Mouse (Mus musculus): Measurements from ENCODE around the gene D7Ertd443e.

Gene D7Ertd443e

GRCm38 (mm10) chr7:134287570-134288222 is 97.8 kb downstream of the D7Ertd443e start:
- DNase-seq, result no peak

GRCm38 (mm10) chr7:134272956-134273355 is 112.5 kb downstream of the D7Ertd443e start:
- no peak for DNase-seq

DNA sequence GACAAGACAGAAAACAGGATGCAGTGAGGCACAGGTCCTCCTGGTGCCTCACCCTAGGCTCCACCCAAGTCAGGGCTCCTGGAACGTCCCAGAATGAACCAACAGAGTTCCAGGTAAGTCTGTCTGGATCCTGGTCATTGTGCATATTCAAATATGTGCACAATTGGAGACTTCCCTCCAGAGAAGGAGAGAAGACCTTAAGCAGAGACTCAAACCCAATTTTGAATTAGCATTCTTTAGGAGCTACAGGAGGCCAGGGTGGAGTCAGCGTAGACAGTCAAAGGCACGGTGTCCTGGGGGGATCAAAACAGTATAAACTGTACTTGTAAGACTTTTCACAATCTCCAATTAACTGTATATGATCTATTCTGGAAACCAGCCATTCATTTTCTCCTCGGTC is 113.0 kb downstream of the D7Ertd443e start:
- no peak for DNase-seq

GRCm38 (mm10) chr7:134265783-134266182 is 119.7 kb downstream of the D7Ertd443e start:
- no peak for DNase-seq

DNA sequence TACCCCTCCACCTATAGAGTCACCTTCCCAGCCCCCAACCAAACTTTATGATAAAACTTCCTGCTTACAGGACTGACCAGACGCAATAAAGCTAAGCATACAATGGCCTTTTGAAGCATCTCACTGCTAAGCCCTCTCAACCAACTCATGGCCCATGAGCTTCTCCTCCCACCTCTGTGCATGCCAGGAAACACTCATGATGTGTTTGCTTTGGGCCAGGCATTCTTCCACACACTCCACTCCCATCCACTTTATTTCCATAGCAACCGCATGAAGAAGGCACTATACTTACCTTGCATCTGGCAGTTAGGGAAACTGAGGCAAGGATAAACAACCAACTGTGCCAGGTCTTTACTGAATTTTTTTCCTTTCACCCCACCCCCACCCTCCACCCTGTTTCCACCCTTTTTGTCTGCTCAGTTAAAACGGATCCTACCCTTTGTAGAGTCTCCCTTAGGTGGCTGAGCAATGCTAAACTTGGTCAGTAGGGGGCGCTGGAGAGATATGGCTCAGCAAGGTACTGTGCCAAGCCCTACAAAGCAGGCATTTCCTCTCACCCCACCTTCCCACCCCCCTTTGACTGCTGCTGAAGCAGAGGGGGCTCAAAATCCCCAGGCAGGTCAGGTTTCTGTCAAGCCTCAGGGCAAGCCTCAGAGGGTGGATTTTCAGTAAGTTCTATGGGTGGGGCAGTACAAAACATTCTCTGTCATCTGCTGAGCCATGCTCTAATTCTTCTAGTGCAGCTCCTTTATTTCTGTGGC is 122.1 kb downstream of the D7Ertd443e start:
- peak; percentile 55 for DNase-seq

DNA sequence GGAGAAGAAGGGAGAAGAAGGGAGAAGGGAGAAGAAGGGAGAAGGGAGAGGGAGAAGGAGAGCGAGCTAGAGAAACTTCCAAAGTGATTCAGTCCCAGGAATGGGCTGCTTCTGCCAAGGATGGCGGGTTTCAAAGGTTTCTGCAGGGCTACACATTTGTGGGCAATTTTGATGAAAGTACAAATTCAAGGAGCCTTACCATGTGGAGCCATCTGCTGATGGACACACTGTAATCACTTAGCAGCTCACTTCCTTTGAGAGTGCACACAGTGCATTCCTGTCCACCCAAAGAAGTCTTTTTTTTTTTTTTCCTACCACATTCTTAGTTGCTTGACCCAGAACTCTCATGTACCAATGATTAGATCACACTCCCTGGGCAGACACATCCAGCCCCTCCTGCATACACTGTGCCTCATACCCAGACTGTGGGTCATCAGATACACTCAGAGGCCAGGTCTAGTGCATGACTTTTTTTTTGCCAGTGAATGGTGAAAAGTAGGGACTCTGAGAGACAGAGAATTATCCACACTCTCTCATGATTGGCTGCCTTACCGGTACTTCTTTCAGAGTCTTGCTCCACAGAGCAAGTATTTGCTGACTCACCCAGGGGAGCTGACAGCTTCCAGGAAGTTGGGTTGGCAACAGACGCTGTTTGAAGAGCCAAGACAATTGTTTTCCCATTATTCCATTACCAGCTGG is 124.3 kb downstream of the D7Ertd443e start:
- DNase-seq, result peak; percentile 11

- no peak for DNase-seq
Observed at GRCm38 (mm10) chr7:134250273-134250870, 135.1 kb downstream of the D7Ertd443e start.

DNA sequence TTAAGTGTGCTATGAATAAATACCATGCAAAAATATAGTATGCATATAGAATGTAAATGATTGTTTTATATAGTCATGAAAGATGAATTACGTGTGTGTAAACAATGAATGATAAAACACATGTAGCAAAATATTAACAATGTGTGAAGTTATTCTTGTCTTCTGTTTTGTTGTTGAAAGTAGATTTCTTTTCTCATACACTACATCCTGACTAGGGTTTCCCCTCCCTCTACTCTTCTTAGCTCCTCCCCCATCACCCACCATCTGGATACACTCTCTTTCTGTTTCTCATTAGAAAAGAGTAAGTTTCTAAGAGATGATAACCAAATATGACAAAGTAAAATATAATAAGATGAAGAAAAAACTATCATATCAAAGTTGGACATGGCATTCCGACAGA is 137.4 kb downstream of the D7Ertd443e start:
- DNase-seq, result no peak

DNA sequence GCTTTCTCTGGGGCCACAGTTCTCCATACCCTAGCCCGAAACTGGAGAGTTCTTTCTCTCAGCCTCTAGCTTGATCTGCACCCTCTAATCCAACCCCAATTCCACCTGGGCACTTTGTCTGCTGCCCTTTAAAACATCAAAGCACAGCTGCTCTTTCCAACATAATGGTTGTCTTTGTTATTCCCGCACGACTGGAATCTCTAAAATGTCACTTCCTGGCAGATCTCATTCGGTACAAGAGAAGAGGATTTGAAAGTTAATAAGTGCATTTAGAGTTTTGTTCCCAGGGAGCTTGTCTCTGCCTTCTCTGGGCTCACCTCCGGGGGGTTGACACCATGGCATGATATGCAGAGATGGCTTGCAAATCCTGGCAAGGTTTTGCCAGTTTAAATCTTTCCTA is 138.8 kb downstream of the D7Ertd443e start:
- DNase-seq, result no peak

DNA sequence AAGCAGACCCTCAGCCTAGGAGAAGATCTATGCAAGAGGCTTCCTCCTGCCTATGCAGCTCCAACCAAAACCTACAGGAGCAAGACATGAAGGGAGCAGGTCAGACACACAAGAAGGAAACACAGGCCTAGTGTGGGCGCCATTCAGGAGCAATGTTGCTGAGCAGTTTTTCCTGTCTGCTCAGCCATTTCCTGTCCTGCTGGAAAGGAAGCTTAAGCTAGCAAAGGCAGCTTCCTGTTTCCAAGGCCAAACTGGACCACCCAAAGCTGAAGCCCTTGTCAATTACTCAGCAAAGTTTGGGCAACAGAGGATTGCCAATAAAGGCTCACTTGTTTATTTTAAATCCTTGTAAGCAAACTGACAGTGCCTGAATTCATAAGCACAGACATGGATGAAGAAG is 142.7 kb downstream of the D7Ertd443e start:
- no peak for DNase-seq

DNA sequence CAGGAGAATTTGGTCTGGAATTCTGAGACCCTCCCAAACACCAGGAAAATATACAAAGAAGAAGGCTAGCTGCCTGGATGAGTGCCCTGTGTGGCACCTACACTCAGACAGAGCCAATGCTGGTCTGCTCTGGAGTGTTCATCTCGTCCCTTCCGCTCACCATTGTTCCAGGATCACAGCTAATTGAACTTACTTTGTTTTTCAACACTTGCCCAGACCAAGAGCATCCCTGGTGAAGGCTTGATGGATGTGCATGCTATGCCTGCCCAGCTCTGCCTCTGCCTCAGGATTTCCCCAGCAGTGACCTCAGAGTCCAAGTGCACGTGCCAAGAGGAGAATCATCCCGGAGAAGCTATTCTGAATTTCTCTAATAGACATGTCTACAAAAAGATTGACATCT is 144.2 kb downstream of the D7Ertd443e start:
- DNase-seq, result no peak

- DNase-seq, result no peak
Observed at GRCm38 (mm10) chr7:134240579-134240978, 144.9 kb downstream of the D7Ertd443e start.

- DNase-seq, result no peak
Observed at GRCm38 (mm10) chr7:134238863-134239262, 146.6 kb downstream of the D7Ertd443e start.

DNA sequence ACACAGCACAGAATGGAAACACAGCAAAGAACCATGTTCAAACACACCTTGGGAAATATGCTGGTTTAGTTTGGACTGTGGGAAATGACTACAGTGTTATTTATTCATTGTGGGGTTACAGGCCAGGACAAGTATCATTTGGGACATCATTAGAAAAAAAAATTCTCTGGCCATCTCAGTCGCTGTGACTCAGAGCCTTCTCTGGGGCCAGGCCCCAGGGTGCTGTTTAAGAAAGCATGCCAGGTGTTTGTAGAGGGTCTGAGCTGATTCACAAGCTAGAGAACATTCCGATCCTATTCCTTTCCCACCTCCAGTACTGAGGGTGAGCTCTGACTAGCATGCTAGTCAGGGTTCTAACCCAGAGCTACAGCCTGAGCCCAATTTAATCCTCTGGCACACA is 148.1 kb downstream of the D7Ertd443e start:
- DNase-seq, result no peak

GRCm38 (mm10) chr7:134236727-134237126 is 148.7 kb downstream of the D7Ertd443e start:
- DNase-seq, result no peak

DNA sequence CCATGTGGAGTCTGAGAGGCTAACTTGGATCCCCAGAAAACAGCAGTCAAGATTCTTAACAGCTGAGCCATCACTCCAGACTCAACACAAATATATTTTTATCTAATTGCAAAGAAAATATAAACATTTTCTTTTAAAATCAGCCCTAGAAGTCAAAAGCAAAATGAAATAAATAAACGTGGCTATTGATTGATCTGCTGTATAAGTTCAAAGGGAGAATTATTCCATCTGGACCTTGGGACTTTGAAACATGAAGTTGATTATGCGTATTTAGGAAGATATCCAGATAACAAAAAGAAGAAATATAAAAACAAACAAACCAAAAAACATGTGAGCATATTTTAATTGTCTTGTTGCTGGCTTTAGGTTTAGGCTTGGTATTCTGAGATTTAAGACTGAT is 149.9 kb downstream of the D7Ertd443e start:
- DNase-seq, result no peak

DNA sequence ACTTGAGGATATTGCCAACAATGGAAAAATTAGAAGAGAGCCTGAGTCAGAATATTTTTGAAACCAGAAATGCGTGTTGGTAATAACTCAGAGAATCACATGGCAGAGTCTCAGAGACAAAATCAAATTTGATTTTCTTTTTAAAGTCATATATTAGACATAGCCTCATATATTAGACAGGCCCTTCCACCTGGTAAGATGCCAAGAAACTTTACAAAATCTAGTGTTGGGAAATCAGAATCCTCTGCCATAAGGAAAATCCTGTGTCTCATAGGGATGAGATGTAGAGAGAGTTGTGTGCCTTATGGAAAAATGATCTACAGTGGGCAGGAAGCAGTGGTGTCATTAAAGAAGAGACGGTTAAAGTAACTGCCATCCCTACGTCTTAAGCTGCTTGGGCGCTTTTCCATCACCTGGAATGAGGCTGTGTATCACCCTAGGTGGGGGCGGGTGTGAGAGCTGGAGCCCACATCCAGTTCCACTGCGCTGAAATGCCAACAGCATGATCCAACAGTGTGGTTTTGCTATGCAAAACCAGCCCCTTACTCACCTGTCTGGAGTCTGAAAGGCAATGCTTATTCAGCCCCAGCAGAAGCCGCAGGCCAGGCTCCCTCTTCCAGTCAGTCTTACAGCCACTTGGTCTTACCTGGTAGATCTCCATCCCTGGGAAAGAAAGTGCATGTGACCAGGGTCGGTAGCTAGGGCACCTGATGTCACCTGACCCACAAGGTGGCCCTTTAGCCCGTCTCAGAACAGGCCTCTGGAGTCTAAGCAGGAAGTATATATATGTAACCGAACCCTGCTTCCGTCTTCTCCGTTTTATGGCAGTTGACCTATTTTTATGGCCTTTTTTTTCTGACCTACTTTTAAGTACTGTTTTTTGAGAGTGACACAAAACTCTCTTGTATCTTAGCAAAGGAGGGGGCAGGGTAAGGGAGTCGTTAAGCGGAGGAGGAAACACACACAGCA is 153.8 kb downstream of the D7Ertd443e start, which contains the start of gene Adam12:
Gene Adam12, minus strand, starts transcription at position 769 of the 969 bp plus-strand sequence.
- DNase-seq, result no peak

GRCm38 (mm10) chr7:134230708-134231107 is 154.8 kb downstream of the D7Ertd443e start:
- no peak for DNase-seq

DNA sequence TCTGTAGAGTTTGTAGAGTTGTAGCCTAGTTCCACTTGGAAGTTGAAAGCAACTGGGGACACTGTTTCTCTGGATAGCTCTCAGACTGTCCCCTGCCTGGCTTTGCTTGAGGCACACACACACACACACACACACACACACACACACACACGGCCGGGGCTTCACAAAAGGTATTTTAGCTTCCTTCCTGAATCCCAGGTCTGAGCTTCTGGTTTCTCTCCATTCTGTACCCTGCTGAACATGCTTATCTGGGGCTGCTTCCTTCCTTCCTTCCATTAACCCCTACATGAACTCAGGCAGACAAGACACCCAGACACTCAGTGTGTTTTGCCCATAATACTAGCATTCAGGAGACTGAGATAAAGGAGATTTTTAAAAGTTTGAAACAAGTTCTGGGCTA is 155.6 kb downstream of the D7Ertd443e start:
- no peak for DNase-seq

DNA sequence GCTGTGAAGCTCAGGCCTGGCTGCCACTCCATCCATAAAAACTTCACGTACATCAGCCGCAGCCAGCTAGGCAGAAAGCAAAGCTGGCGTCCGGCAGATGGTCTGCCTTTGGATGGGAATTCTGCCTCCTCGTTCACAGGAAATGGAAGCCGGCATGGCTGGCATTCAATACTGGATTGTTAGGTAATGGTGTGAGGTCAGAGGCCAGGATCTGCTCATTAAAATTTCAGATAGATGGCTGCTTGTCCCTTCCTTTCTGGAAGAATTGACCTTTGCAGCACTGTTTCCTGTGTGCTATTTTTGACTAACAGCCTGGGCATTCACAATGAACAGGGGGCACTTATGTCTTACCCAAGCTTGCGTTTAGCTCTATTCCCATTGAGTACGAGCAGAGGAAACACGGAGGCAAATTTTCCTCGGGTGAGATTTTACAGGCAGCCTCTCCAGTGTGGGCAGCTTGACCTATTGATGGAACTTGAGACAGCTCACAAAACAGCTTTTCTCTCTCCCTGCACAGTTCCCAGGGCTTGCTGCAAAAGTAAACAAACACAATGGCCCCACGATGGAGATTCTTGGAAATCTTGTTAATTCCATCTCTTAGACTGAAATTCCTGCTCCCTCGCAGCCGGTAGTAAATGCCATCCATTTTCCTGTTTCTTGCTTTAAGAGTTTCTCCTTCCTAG is 157.5 kb downstream of the D7Ertd443e start:
- no peak for DNase-seq

DNA sequence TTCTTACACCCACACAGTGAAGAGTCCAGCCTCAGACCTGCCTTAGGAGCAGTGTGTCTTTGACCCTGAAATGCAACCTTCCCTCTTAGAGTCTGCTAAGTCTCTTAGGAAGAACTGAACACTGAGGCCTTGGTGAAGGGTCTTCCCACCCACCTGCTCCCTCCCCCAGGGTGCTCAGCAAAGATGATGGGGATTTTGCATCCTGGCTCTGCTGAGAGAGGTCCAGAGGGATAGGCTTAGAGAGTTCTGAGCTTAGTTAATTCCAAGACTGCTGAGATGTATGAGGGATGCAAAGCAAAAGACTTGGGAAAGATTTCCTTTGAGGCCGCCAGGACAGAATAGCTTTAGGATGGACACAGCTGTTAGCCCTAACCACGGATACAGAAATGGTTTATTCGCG is 158.4 kb downstream of the D7Ertd443e start:
- DNase-seq, result no peak

- DNase-seq, result no peak
Observed at GRCm38 (mm10) chr7:134226231-134226630, 159.2 kb downstream of the D7Ertd443e start.

All from right cerebral cortex, adult 18-20 months (tissue).